Mouse (Mus musculus): ENCODE measurements at regions not wholly inside any gene's neighbourhood (a gene's known extent, or its start where the extent isn't known, plus 50 kb on each side); places are given as distances from the start of the nearest gene placed in this dataset.
"Not testable (repeated sequence)": the region's sequence is repeated elsewhere in the genome, so short reads cannot be mapped to it uniquely, and the experiment has no call there.

GRCm38 (mm10) chr1:185929000-185929399, 188.1 kb downstream of the Lyplal1 start:
- Histone ChIP-seq H3K9me3 (no peaks in the 10 kb centered on the region; the same call in 1 of the 2 replicates), H3K4me2 (replicated peaks) (no peak overlapping the region), H3K27me3 (no peaks in the 10 kb centered on the region), H3K27ac (no peak overlapping the region), H3K36me3 (no peaks in the 10 kb centered on the region), H3K9ac (replicated peaks) (no peak overlapping the region), H3K4me3 (replicated peaks) (no peak overlapping the region), H3K4me1 (replicated peaks) (0 out of 2 replicates have a peak, but pooled peaks cover 3% of the 10 kb centered on the region)
- ATAC-seq = no peak
- 18% methylated on average over 2 of the region's 2 CpGs for WGBS

- Histone ChIP-seq H3K27me3 (no peaks in the 10 kb centered on the region), H3K9ac (replicated peaks) (no peak overlapping the region), H3K4me1 (replicated peaks) (0 out of 2 replicates have a peak, but pooled peaks cover 3% of the 10 kb centered on the region), H3K4me3 (replicated peaks) (no peak overlapping the region), H3K27ac (no peak overlapping the region), H3K36me3 (no peaks in the 10 kb centered on the region), H3K4me2 (replicated peaks) (no peak overlapping the region), H3K9me3 (no peaks in the 10 kb centered on the region; the same call in 1 of the 2 replicates)
- WGBS = 86% methylated on average over 5 of the region's 5 CpGs
- ATAC-seq = no peak
Observed at GRCm38 (mm10) chr1:185929761-185930160, 187.3 kb downstream of the Lyplal1 start.

- no peak overlapping the region for H3K4me3 ChIP-seq (replicated peaks)
- H3K4me1 ChIP-seq (replicated peaks) = 0 out of 2 replicates have a peak, but pooled peaks cover 3% of the 10 kb centered on the region
- H3K27ac ChIP-seq = no peak overlapping the region
- ATAC-seq = no peak
- H3K4me2 ChIP-seq (replicated peaks) = no peak overlapping the region
- no peaks in the 10 kb centered on the region for H3K27me3 ChIP-seq
- no peaks in the 10 kb centered on the region for H3K36me3 ChIP-seq
- WGBS = 89% methylated on average over 3 of the region's 3 CpGs
- no peaks in the 10 kb centered on the region for H3K9me3 ChIP-seq
- no peak overlapping the region for H3K9ac ChIP-seq (replicated peaks)
Observed at GRCm38 (mm10) chr1:185933623-185934022, 183.5 kb downstream of the Lyplal1 start.

GRCm38 (mm10) chr1:185937026-185937425, 180.1 kb downstream of the Lyplal1 start:
- H3K4me2 ChIP-seq (replicated peaks) = no peak overlapping the region
- H3K27me3 ChIP-seq = no peaks in the 10 kb centered on the region
- no peak overlapping the region for H3K9ac ChIP-seq (replicated peaks)
- H3K27ac ChIP-seq = no peak overlapping the region
- no peaks in the 10 kb centered on the region for H3K36me3 ChIP-seq
- H3K9me3 ChIP-seq = no peaks in the 10 kb centered on the region
- no peak for ATAC-seq
- no peak overlapping the region for H3K4me3 ChIP-seq (replicated peaks)
- no peaks in the 10 kb centered on the region for H3K4me1 ChIP-seq (replicated peaks)

- Histone ChIP-seq H3K36me3 (no peaks in the 10 kb centered on the region), H3K4me2 (replicated peaks) (no peak overlapping the region), H3K9me3 (no peaks in the 10 kb centered on the region), H3K27ac (no peak overlapping the region), H3K27me3 (no peaks in the 10 kb centered on the region), H3K4me1 (replicated peaks) (no peaks in the 10 kb centered on the region), H3K9ac (replicated peaks) (no peak overlapping the region), H3K4me3 (replicated peaks) (no peak overlapping the region)
- ATAC-seq = no peak
- WGBS = 80% methylated on average over 3 of the region's 3 CpGs
Observed at GRCm38 (mm10) chr1:185939914-185940313, 177.2 kb downstream of the Lyplal1 start.

GRCm38 (mm10) chr1:185940511-185940910, 176.6 kb downstream of the Lyplal1 start:
- Histone ChIP-seq H3K36me3 (no peaks in the 10 kb centered on the region), H3K4me2 (replicated peaks) (no peak overlapping the region), H3K9me3 (no peaks in the 10 kb centered on the region), H3K9ac (replicated peaks) (no peak overlapping the region), H3K27me3 (no peaks in the 10 kb centered on the region), H3K4me3 (replicated peaks) (no peak overlapping the region), H3K27ac (no peak overlapping the region), H3K4me1 (replicated peaks) (no peaks in the 10 kb centered on the region)
- 72% methylated on average over 1 of the region's 1 CpGs for WGBS
- ATAC-seq = no peak

- H3K4me3 ChIP-seq (replicated peaks) = no peak overlapping the region
- no peak overlapping the region for H3K27ac ChIP-seq
- H3K9ac ChIP-seq (replicated peaks) = no peak overlapping the region
- WGBS = 91% methylated on average over 1 of the region's 1 CpGs
- H3K36me3 ChIP-seq = no peaks in the 10 kb centered on the region
- no peaks in the 10 kb centered on the region for H3K9me3 ChIP-seq
- no peak for ATAC-seq
- H3K4me1 ChIP-seq (replicated peaks) = no peaks in the 10 kb centered on the region
- H3K27me3 ChIP-seq = no peaks in the 10 kb centered on the region
- no peak overlapping the region for H3K4me2 ChIP-seq (replicated peaks)
Observed at GRCm38 (mm10) chr1:185951163-185951562, 165.9 kb downstream of the Lyplal1 start.

GRCm38 (mm10) chr1:185955821-185956220, 161.3 kb downstream of the Lyplal1 start:
- H3K9ac ChIP-seq (replicated peaks); H3K9me3 ChIP-seq; H3K27me3 ChIP-seq; ATAC-seq; H3K4me2 ChIP-seq (replicated peaks); H3K4me3 ChIP-seq (replicated peaks); H3K4me1 ChIP-seq (replicated peaks); H3K36me3 ChIP-seq; H3K27ac ChIP-seq: not testable (repeated sequence)
- WGBS = 21% methylated on average over 1 of the region's 1 CpGs

GRCm38 (mm10) chr1:185957557-185957956, 159.6 kb downstream of the Lyplal1 start:
- H3K4me3 ChIP-seq (replicated peaks) = no peak overlapping the region
- ATAC-seq = no peak
- no peaks in the 10 kb centered on the region for H3K27me3 ChIP-seq
- no peak overlapping the region for H3K27ac ChIP-seq
- 87% methylated on average over 3 of the region's 3 CpGs for WGBS
- H3K36me3 ChIP-seq = no peaks in the 10 kb centered on the region
- H3K9me3 ChIP-seq = no peaks in the 10 kb centered on the region
- no peak overlapping the region for H3K4me2 ChIP-seq (replicated peaks)
- no peak overlapping the region for H3K9ac ChIP-seq (replicated peaks)
- H3K4me1 ChIP-seq (replicated peaks) = no peaks in the 10 kb centered on the region

GRCm38 (mm10) chr1:185958276-185958675, 158.8 kb downstream of the Lyplal1 start:
- Histone ChIP-seq H3K4me2 (replicated peaks) (no peak overlapping the region), H3K27ac (no peak overlapping the region), H3K36me3 (no peaks in the 10 kb centered on the region), H3K4me1 (replicated peaks) (no peaks in the 10 kb centered on the region), H3K4me3 (replicated peaks) (no peak overlapping the region), H3K9ac (replicated peaks) (no peak overlapping the region), H3K27me3 (no peaks in the 10 kb centered on the region), H3K9me3 (no peaks in the 10 kb centered on the region)
- WGBS = 61% methylated on average over 10 of the region's 10 CpGs
- no peak for ATAC-seq

- Histone ChIP-seq H3K4me3 (replicated peaks) (no peak overlapping the region), H3K9me3 (no peaks in the 10 kb centered on the region), H3K4me1 (replicated peaks) (no peaks in the 10 kb centered on the region), H3K27ac (no peak overlapping the region), H3K4me2 (replicated peaks) (no peak overlapping the region), H3K27me3 (no peaks in the 10 kb centered on the region), H3K36me3 (no peaks in the 10 kb centered on the region), H3K9ac (replicated peaks) (no peak overlapping the region)
- no peak for ATAC-seq
- 95% methylated on average over 3 of the region's 3 CpGs for WGBS
Observed at GRCm38 (mm10) chr1:185962606-185963005, 154.5 kb downstream of the Lyplal1 start.

GRCm38 (mm10) chr1:185963773-185964172, 153.3 kb downstream of the Lyplal1 start:
- Histone ChIP-seq H3K4me3 (replicated peaks) (no peak overlapping the region), H3K4me1 (replicated peaks) (no peaks in the 10 kb centered on the region), H3K4me2 (replicated peaks) (no peak overlapping the region), H3K36me3 (no peaks in the 10 kb centered on the region), H3K27me3 (no peaks in the 10 kb centered on the region), H3K9me3 (no peaks in the 10 kb centered on the region), H3K27ac (no peak overlapping the region), H3K9ac (replicated peaks) (no peak overlapping the region)
- ATAC-seq = no peak
- WGBS = 94% methylated on average over 2 of the region's 2 CpGs

GRCm38 (mm10) chr1:185964426-185964825, 152.7 kb downstream of the Lyplal1 start:
- Histone ChIP-seq H3K36me3 (no peaks in the 10 kb centered on the region), H3K4me3 (replicated peaks) (no peak overlapping the region), H3K27me3 (no peaks in the 10 kb centered on the region), H3K4me2 (replicated peaks) (no peak overlapping the region), H3K4me1 (replicated peaks) (no peaks in the 10 kb centered on the region), H3K9me3 (no peaks in the 10 kb centered on the region), H3K9ac (replicated peaks) (no peak overlapping the region), H3K27ac (no peak overlapping the region)
- 77% methylated on average over 6 of the region's 6 CpGs for WGBS
- no peak for ATAC-seq

All from midbrain, embryonic 13.5 days (tissue).